Mouse (Mus musculus) C2C12 (cell line): ENCODE results near the gene Diexf.

Source experiments
- CTCF ChIP-seq: IDR thresholded peaks from one replicate; pipeline ENCODE4 v1.5.1; 2011; ENCODE audit not compliant: control insufficient read depth, insufficient read depth, insufficient read length
- MYOG ChIP-seq: IDR thresholded peaks from one replicate; pipeline ENCODE4 v1.6.1; 2011; ENCODE audit not compliant: control insufficient read depth, insufficient read length; ENCODE audit errors: extremely low read depth

GRCm38 (mm10) chr1:193084016-193084415 is 46.1 kb downstream of the Diexf start:
- TF ChIP-seq CTCF = no peak
- TF ChIP-seq MYOG = no peak
